Mouse (Mus musculus): Measurements from ENCODE around the gene Camp. TPM values are rescaled to one million over a fixed set of nuclear protein-coding genes. Genes with fewer than 3 reads are reported as not detected.

The Camp gene
- total and polyA plus RNA-seq, 3 experiments: 0.13 TPM; not detected in 2

GRCm38 (mm10) chr9:109875695-109876601 is 26.5 kb upstream of the Camp start (continued):
- TF ChIP-seq RCOR1 (IDR thresholded peaks at IDR 0.05; ENCODE audit: low read depth, low read length): no peak
- no peak; the same call in 1 of the 2 replicates for TF ChIP-seq MXI1 (IDR thresholded peaks at IDR 0.05; ENCODE audit: low read depth, low read length)
- no peak for TF ChIP-seq ELF1 (IDR thresholded peaks at IDR 0.05; ENCODE audit: low read depth, low read length)
- peak; percentile 43; the same call in 1 of the 2 replicates for TF ChIP-seq NRF1 (IDR thresholded peaks at IDR 0.05; ENCODE audit: insufficient read depth, low read depth, low read length, poor library complexity, severe bottlenecking)

GRCm38 (mm10) chr9:109874797-109875691 is 25.6 kb upstream of the Camp start, which contains the start of gene Cdc25a:
Cdc25a (plus strand) TSS chr9:109875579.
- Histone ChIP-seq H3K79me2 (ENCODE audit: control insufficient read depth, insufficient read depth, low read length, poor library complexity) (peaks cover 40% of the 10 kb centered on the region), H3K9me3 (replicated peaks; ENCODE audit: insufficient read depth, low read length) (no peaks in the 10 kb centered on the region), H3K4me3 (ENCODE audit: control insufficient read depth in 1 of 2, insufficient read depth in 1 of 2, low read depth in 2 of 2, low read length in 2 of 2) (peak within 1 kb of the TSS; percentile 92 to 97), H3K27me3 (ENCODE audit: control insufficient read depth in 1 of 2, insufficient read depth in 2 of 2, low read length in 2 of 2) (no peaks in the 10 kb centered on the region), H3K36me3 (ENCODE audit: control insufficient read depth in 1 of 2, insufficient read depth in 2 of 2, low read length in 2 of 2) (peaks cover 19 to 42% of the 10 kb centered on the region in 2 experiments), H3K27ac (ENCODE audit: control insufficient read depth, low read depth, low read length) (peak within 1 kb of the TSS; percentile 99), H3K4me1 (ENCODE audit: control insufficient read depth in 1 of 2, insufficient read depth in 2 of 2, low read length in 2 of 2) (peaks cover 14 to 21% of the 10 kb centered on the region in 2 experiments), H3K9ac (ENCODE audit: control insufficient read depth, low read depth, low read length, poor library complexity, severe bottlenecking) (peak within 1 kb of the TSS; percentile 95)
- peak; percentile 100 for DNase-seq (ENCODE audit: low read depth, low spot score)
- TF ChIP-seq RCOR1 (IDR thresholded peaks at IDR 0.05; ENCODE audit: low read depth, low read length) (no peak), MYC (IDR thresholded peaks at IDR 0.05; ENCODE audit: low read depth, low read length) (peak; percentile 65; the same call in 1 of the 2 replicates), SMC3 (IDR thresholded peaks at IDR 0.05; ENCODE audit: low read depth, low read length) (no peak), TAL1 (IDR thresholded peaks at IDR 0.05; ENCODE audit: low read length) (no peak), SIN3A (IDR thresholded peaks at IDR 0.05; ENCODE audit: low read length) (peak; percentile 73), MXI1 (IDR thresholded peaks at IDR 0.05; ENCODE audit: low read depth, low read length) (peak; percentile 75; the same call in 1 of the 2 replicates), POLR2AphosphoS2 (IDR thresholded peaks at IDR 0.05; ENCODE audit: low read length) (peak; percentile 86), EP300 (IDR thresholded peaks at IDR 0.05; ENCODE audit: low read depth in 1 of 2, low read length in 2 of 2) (no peak), CHD1 (IDR thresholded peaks at IDR 0.05; ENCODE audit: low read depth, low read length) (no peak), TBP (IDR thresholded peaks at IDR 0.05; ENCODE audit: low read depth, low read length) (peak; percentile 94), POLR2AphosphoS5 (IDR thresholded peaks at IDR 0.05; ENCODE audit: borderline replicate concordance, low read depth, low read length) (no peak), JUND (IDR thresholded peaks at IDR 0.05; ENCODE audit: low read depth, low read length) (no peak), MAX (IDR thresholded peaks at IDR 0.05; ENCODE audit: low read length) (no peak), USF1 (IDR thresholded peaks at IDR 0.05; ENCODE audit: low read depth, low read length) (peak; percentile 85), POLR2A (IDR thresholded peaks at IDR 0.05; ENCODE audit: control insufficient read depth in 1 of 2, insufficient read depth in 1 of 2, low read depth in 1 of 2, low read length in 2 of 2, poor library complexity in 1 of 2) (peak; percentile 92 to 99), TCF12 (IDR thresholded peaks at IDR 0.05; ENCODE audit: low read depth, low read length) (peak; percentile 75), MAFK (IDR thresholded peaks at IDR 0.05; ENCODE audit: borderline replicate concordance, low read depth, low read length) (no peak), USF2 (IDR thresholded peaks at IDR 0.05; ENCODE audit: borderline replicate concordance in 1 of 2, insufficient read depth in 1 of 2, low read depth in 1 of 2, low read length in 2 of 2) (no peak), CTCF (IDR thresholded peaks at IDR 0.05 in 2 of 3, conservative IDR thresholded peaks at IDR 0.05 in 1 of 3; ENCODE audit: control insufficient read depth in 1 of 3, insufficient read depth in 1 of 3, low read depth in 2 of 3, low read length in 3 of 3, poor library complexity in 1 of 3, severe bottlenecking in 1 of 3) (peak; percentile 23 to 74 (median 42); a peak in 5 of 6 replicates), NRF1 (IDR thresholded peaks at IDR 0.05; ENCODE audit: insufficient read depth, low read depth, low read length, poor library complexity, severe bottlenecking) (0 out of 2 replicates have a peak, but pooled peaks have one; percentile 31), ZNF384 (IDR thresholded peaks at IDR 0.05; ENCODE audit: low read depth, low read length) (peak; percentile 96), HCFC1 (IDR thresholded peaks at IDR 0.05; ENCODE audit: low read depth, low read length) (peak; percentile 96), KAT2A (conservative IDR thresholded peaks at IDR 0.05; ENCODE audit: low read depth, low read length) (peak; percentile 85), CHD2 (IDR thresholded peaks at IDR 0.05; ENCODE audit: low read length) (no peak), ZMIZ1 (IDR thresholded peaks at IDR 0.05; ENCODE audit: low read depth, low read length) (peak; percentile 92), E2F4 (IDR thresholded peaks at IDR 0.05; ENCODE audit: borderline replicate concordance, low read depth, low read length) (peak; percentile 94; the same call in 1 of the 2 replicates), ETS1 (IDR thresholded peaks at IDR 0.05; ENCODE audit: low read depth, low read length) (no peak; the same call in 1 of the 2 replicates), ELF1 (IDR thresholded peaks at IDR 0.05; ENCODE audit: low read depth, low read length) (peak; percentile 71; the same call in 1 of the 2 replicates), NELFE (IDR thresholded peaks at IDR 0.05; ENCODE audit: low read depth, low read length) (peak; percentile 97), BHLHE40 (IDR thresholded peaks at IDR 0.05; ENCODE audit: borderline replicate concordance, low read depth, low read length) (no peak)

All from MEL (cell line).